Mouse (Mus musculus): ENCODE results near the gene Wipf3. TPM values are rescaled to one million over a fixed set of nuclear protein-coding genes. Genes with fewer than 3 reads are reported as not detected.

The Wipf3 gene
- total and polyA plus RNA-seq, 3 experiments: 0.64 to 1.3 (median 1.2) TPM

- in situ Hi-C loops (cut with MboI; ENCODE audit: low pct_ligation_motif_present, low pct_unique_long_range_greater_than_20kb, low sequenced_read_pairs): no loop called here
- TF ChIP-seq MXI1 (IDR thresholded peaks at IDR 0.05; ENCODE audit: low read depth, low read length) (no peak), JUN (IDR thresholded peaks at IDR 0.05; ENCODE audit: insufficient read depth, low read depth, low read length) (no peak), KAT2A (IDR thresholded peaks at IDR 0.05; ENCODE audit: insufficient replicate concordance, low read length) (no peak), E2F4 (IDR thresholded peaks at IDR 0.05; ENCODE audit: insufficient replicate concordance, low read depth, low read length) (no peak), USF2 (conservative IDR thresholded peaks at IDR 0.05; ENCODE audit: low read depth, low read length) (no peak), EP300 (IDR thresholded peaks at IDR 0.05; ENCODE audit: low read length) (no peak), TCF12 (IDR thresholded peaks at IDR 0.05; ENCODE audit: low read depth, low read length) (no peak), UBTF (IDR thresholded peaks at IDR 0.05; ENCODE audit: low read depth, low read length) (no peak), RCOR1 (conservative IDR thresholded peaks at IDR 0.05; ENCODE audit: low read depth, low read length) (no peak), IRF4 (IDR thresholded peaks at IDR 0.05; ENCODE audit: low read depth, low read length) (no peak), POLR2A (IDR thresholded peaks at IDR 0.05; ENCODE audit: low read depth, low read length) (no peak), MEF2A (IDR thresholded peaks at IDR 0.05; ENCODE audit: borderline replicate concordance, low read depth, low read length) (no peak)
- Histone ChIP-seq H3K27me3 (replicated peaks) (no peaks in the 10 kb centered on the region), H3K9me3 (replicated peaks; ENCODE audit: low read length) (no peaks in the 10 kb centered on the region), H3K36me3 (replicated peaks in 1 of 2; ENCODE audit: control insufficient read depth in 1 of 2, insufficient read depth in 1 of 2, low read length in 1 of 2) (no peaks in the 10 kb centered on the region), H3K4me3 (replicated peaks in 1 of 3; ENCODE audit: low read depth in 2 of 3, low read length in 2 of 3, poor library complexity in 1 of 3) (no peak overlapping the region), H3K4me2 (ENCODE audit: insufficient read depth, low read depth, poor library complexity, severe bottlenecking) (no peak overlapping the region), H3K9ac (ENCODE audit: insufficient read depth, low read depth) (no peak overlapping the region), H3K27ac (ENCODE audit: insufficient read depth, low read depth) (no peak overlapping the region), H3K79me2 (replicated peaks; ENCODE audit: control insufficient read depth, extremely low read depth, insufficient read depth, poor library complexity, severe bottlenecking) (no peaks in the 10 kb centered on the region), H3K4me1 (ENCODE audit: control insufficient read depth in 1 of 2, insufficient read depth in 2 of 2) (peaks cover 16 to 25% of the 10 kb centered on the region in 2 experiments)
- dilution Hi-C loops (cut with MboI; ENCODE audit: extremely low pct_ligation_motif_present, extremely low pct_unique_long_range_greater_than_20kb, low sequenced_read_pairs): no loop called here
- DNase-seq (ENCODE audit: extremely low read depth): no peak
Measured at GRCm38 (mm10) chr6:54528666-54529065, 99.3 kb downstream of the Wipf3 start.

- no peak for TF ChIP-seq ELF1 (IDR thresholded peaks at IDR 0.05; ENCODE audit: low read depth, low read length)
- TF ChIP-seq POLR2A (IDR thresholded peaks at IDR 0.05; ENCODE audit: low read depth, low read length): no peak
- peak; percentile 85 for TF ChIP-seq EP300 (IDR thresholded peaks at IDR 0.05; ENCODE audit: low read length)
- no peak for TF ChIP-seq JUND (conservative IDR thresholded peaks at IDR 0.05; ENCODE audit: low read depth, low read length)
- no peak for TF ChIP-seq MEF2A (IDR thresholded peaks at IDR 0.05; ENCODE audit: borderline replicate concordance, low read depth, low read length)
- TF ChIP-seq TCF12 (IDR thresholded peaks at IDR 0.05; ENCODE audit: low read depth, low read length): peak; percentile 80
- no peak for TF ChIP-seq JUN (IDR thresholded peaks at IDR 0.05; ENCODE audit: insufficient read depth, low read depth, low read length)
- TF ChIP-seq GABPA (IDR thresholded peaks at IDR 0.05; ENCODE audit: insufficient replicate concordance, low read depth, low read length): no peak
- peak; percentile 86 for TF ChIP-seq IRF4 (IDR thresholded peaks at IDR 0.05; ENCODE audit: low read depth, low read length)
- dilution Hi-C loops (cut with MboI; ENCODE audit: extremely low pct_ligation_motif_present, extremely low pct_unique_long_range_greater_than_20kb, low sequenced_read_pairs) (no loop called here), in situ Hi-C loops (cut with MboI; ENCODE audit: low pct_ligation_motif_present, low pct_unique_long_range_greater_than_20kb, low sequenced_read_pairs) (no loop called here)
- no peak overlapping the region for H3K27ac ChIP-seq (ENCODE audit: insufficient read depth, low read depth)
- H3K4me3 ChIP-seq (replicated peaks in 1 of 3; ENCODE audit: low read depth in 2 of 3, low read length in 2 of 3, poor library complexity in 1 of 3): no peak overlapping the region
- no peaks in the 10 kb centered on the region for H3K36me3 ChIP-seq (replicated peaks in 1 of 2; ENCODE audit: control insufficient read depth in 1 of 2, insufficient read depth in 1 of 2, low read length in 1 of 2)
- no peaks in the 10 kb centered on the region for H3K79me2 ChIP-seq (replicated peaks; ENCODE audit: control insufficient read depth, extremely low read depth, insufficient read depth, poor library complexity, severe bottlenecking)
- peaks cover 16 to 32% of the 10 kb centered on the region in 2 experiments for H3K4me1 ChIP-seq (ENCODE audit: control insufficient read depth in 1 of 2, insufficient read depth in 2 of 2)
- no peak overlapping the region for H3K9ac ChIP-seq (ENCODE audit: insufficient read depth, low read depth)
- no peaks in the 10 kb centered on the region for H3K9me3 ChIP-seq (replicated peaks; ENCODE audit: low read length)
- no peaks in the 10 kb centered on the region for H3K27me3 ChIP-seq (replicated peaks)
- H3K4me2 ChIP-seq (ENCODE audit: insufficient read depth, low read depth, poor library complexity, severe bottlenecking): no peak overlapping the region
- no peak for DNase-seq (ENCODE audit: extremely low read depth)
Measured at GRCm38 (mm10) chr6:54530182-54530581, 100.8 kb downstream of the Wipf3 start.
